Mouse (Mus musculus): ENCODE results near the gene Hist1h1t.
"Not testable (repeated sequence)": the region's sequence is repeated elsewhere in the genome, so short reads cannot be mapped to it uniquely, and the experiment has no call there.

The Hist1h1t gene

DNA sequence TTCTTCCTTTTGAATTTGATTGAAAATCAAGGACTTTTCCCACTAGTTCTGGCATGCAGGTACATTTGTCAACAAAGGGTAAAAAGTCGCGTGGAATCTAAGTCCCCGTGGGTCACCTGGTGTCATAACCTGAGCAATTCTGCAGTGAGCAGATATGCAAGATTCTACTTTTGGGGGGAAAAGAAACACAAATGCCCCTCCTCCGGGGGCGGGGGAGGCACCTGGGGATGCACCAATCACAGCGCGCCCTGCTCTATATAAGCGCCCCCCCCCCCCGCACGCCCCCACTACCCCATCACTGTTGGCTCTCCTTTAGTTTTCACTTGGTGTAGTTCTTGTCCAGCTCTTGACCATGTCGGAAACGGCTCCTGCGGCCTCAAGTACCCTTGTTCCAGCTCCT is at the start of gene Hist1h1t:
Gene Hist1h1t, plus strand, starts transcription at position 301 of the 400 bp plus-strand sequence.
- DNase-seq: no peak

DNA sequence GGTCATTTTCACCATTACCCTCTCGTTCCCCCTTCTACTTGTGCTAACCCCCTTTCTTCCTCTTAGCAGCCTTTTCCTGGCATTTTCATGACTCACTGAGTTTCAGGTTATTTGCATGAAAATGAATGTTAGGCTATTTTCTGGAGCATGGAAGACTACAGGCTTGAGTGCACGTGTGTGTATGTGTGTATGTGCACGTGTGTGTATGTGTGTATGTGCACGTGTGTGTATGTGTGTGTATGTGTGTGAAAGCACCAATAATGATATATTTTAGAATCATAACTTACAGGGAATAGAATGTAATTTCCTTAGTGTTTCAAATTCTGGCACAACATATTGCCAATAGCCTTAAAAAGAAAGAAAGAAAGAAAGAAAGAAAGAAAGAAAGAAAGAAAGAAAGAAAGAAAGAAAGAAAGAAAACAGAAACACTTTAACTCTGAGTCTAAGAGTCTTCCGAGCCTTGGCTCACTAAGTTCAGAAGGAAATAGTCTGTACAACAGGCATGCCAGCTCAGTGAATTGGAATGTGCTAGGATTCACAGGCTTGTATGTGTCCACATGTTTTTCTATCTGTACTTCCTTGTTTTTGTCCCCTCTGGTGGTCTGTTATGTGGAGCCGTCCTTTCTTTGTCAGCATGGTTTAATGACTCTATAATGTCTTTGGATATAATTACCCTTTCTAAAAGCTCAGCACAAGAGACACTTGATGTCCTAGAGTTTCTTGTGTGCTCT is 35.8 kb upstream of the Hist1h1t start:
- DNase-seq: no peak

DNA sequence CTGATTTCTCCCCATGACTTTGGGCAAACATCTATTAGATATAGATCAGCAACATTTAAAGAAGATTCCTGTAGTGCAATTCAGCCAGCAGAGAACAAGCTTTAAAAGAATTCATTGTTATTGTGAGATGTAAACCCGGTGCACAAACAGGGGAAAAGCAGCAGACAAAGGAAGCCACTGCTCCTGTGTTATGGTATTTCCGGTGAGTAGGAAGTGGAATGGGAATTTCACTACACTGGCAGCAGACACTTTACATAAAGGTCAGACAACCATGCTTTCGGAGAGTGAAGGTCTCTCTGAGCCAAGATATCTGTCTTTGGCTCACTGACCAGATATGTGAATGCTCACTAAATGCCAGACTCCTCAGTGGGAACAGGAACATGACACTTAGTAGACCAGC is 33.1 kb upstream of the Hist1h1t start:
- no peak for DNase-seq

DNA sequence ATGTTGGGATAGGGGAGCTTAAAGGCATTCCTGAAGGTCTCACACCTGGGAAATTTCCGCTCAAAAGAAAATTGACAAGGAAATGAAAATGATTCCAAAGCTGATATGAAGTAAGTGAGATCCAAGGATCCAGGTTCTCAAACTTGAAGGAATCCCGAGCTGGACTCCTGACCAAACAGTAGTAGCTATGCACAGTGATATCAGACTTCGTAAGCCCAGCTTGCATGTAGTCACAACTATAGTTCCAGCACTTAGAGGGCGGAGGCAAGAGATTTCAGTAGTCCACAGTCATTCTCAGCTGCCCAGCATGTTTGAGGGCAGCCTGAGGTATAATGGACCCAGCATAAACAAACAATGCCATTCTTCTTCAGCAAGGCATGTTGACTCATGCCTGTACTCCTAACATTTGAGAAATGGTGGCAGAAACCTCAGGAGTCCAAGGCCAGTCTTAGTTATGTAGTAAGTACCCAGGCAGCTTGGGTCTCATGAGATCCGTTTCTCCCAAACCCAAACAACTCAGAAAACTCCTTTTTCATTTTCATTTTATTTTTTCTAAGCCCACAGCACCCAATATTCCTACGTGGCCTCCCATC is 13.5 kb upstream of the Hist1h1t start:
- DNase-seq: no peak

DNA sequence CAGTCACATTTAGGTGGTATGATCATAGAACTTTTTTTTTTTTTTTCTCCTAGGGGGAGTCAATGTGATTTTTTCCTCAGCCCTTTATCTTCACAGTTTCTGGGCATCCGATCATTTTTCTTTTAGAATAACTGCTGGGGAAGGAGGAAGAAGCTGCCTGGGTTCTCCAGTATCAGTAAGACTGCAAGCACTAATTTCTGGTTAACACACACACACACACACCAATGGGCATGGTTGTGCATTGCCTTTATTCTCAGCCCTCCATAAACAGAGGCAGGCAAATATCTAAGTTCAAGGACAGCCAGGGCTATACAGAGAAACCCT is 13.0 kb upstream of the Hist1h1t start:
- DNase-seq: no peak

DNA sequence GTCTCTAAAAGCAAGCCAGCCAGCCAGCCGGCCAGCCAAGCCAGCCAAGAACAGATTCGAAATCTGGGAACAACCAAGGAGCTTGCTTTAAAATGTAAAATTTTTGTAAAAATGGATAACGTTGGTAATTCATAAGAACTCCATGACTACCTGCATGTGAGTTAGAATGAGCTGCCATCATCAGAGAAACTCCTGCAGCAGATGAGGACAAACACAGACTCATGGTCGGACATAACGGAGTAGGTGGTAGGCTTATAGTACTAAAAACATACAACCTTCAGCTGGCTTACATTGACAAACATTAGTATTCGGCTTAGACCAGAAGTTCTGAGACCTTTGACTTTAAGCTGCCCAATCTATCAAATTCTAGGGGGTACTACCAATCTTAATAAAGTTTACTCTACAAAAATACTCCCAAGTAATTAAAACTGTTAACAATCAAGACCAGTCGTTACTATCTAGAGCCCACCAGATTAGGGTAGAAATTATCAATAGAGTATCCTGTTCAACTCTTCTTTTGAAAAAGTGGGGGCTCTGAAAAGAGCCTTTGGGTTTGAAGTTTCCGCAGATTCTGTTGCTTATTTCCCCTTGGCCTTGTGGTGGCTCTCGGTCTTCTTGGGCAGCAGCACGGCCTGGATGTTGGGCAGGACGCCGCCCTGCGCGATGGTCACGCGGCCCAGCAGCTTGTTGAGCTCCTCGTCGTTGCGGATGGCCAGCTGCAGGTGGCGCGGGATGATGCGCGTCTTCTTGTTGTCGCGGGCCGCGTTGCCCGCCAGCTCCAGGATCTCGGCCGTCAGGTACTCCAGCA is 12.5 kb upstream of the Hist1h1t start:
- not testable (repeated sequence) for DNase-seq

DNA sequence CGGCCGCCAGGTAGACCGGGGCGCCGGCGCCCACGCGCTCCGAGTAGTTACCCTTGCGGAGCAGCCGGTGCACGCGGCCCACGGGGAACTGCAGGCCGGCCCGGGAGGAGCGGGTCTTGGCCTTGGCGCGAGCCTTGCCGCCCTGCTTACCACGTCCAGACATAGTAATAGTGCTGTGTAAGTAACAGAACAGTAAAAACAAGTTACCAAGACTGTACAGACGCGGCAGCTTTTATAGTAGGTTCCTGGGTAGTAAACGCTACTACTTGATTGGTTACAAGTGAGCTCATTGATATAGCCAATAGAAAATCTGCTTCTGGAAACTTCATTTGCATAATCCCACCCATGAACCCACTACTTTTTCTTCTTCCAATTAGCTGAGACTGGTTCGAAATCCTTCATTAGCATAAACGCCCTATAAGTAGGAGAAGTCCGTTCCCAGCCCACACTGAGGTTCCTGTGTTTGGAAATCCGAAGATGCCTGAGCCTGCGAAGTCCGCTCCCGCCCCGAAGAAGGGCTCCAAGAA is 11.8 kb upstream of the Hist1h1t start, which contains the start of the genes Hist1h2ac and Hist1h2bc:
Gene Hist1h2ac, minus strand, starts transcription at position 194 of the 527 bp plus-strand sequence.
Gene Hist1h2bc, plus strand, starts transcription at position 445 of the 527 bp plus-strand sequence.
- DNase-seq: peak; percentile 78

DNA sequence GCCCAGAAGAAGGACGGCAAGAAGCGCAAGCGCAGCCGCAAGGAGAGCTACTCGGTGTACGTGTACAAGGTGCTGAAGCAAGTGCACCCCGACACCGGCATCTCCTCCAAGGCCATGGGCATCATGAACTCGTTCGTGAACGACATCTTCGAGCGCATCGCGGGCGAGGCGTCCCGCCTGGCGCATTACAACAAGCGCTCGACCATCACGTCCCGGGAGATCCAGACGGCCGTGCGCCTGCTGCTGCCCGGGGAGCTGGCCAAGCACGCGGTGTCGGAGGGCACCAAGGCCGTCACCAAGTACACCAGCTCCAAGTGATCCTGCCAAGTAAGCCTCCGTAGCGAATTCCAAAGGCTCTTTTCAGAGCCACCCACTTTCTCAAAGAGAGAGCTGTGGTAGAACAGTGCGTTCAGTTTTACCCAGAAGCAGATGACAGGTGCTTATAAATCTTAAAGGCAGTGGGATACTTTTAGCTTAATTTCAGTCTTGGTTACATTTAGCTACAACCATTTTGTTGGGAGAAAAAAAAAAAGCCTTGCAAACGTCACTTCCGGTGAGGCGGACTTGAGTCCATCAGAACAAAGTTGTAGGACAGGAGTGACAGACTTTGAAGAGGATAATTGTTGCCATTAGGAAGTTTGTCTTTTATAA is 11.2 kb upstream of the Hist1h1t start:
- peak; percentile 67 for DNase-seq

DNA sequence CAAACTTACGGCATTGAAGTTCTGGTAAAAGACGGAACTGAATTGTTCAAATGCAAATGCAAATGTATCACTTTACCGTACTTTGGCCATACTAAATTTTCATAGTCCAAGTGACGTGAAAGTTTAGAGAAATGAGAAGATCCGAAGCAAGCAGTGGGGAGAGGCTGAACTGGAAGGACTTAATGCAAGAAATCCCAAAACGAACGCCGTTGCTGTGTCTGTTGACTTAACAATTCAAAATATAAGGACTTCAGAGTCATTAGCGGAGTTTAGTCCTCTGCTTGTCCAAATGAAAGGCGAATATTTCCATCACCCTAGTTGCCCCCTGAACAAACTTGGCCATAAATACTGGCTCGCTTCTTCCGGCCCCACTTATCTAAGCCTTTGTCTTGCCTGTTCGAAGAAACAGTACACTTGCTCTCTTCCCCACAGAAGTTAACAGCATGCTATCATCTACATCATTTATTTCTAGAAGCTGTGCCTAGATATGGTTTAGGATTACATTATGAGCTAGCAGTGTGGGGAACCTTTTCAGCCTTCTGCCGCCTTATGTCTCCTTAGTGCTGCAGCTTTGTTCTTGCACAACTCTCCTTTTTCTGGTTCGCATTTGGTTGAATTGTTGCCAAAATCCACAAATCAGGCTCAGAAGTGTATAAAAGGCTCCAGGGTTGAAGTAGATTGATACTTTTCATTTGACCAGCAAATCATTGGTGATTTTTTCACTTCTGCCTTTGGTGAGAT is 10.3 kb upstream of the Hist1h1t start:
- DNase-seq: no peak

DNA sequence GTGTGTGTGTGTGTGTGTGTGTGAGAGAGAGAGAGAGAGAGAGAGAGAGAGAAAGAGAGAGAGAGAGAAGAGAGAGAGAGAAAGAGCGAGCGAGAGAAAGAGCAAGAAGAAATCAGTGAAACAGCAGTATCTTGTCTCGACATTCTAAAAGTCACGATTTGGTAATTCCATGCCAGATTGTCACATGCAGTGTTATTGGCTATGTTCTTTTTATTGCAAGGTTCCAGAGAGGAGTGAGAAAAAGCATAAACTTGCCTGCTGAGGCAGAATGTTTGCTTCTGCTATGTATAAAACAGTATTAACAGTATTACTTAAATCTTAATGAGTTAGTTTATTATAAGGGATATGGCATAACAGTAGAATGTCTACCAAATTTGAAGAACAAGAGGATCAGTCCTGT is 9.6 kb upstream of the Hist1h1t start:
- DNase-seq: no peak

DNA sequence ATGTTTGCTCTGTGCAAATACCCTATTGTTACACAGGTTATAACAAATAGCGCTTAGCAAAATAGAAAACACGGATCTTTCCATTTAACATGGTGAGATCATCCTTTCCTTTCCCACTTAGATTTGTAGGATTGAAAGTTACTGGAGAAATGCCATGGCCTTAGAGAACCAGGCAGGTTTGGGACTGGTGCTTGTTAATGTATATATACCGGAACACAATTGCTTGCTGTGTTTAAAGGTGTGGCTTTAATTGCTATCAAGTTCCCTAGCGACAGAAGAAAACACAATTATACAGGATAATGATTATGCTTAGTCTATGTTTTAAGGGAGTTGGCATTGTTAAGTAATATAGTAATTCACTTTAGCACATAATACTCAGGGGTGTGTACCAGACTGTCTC is 8.4 kb upstream of the Hist1h1t start:
- no peak for DNase-seq

DNA sequence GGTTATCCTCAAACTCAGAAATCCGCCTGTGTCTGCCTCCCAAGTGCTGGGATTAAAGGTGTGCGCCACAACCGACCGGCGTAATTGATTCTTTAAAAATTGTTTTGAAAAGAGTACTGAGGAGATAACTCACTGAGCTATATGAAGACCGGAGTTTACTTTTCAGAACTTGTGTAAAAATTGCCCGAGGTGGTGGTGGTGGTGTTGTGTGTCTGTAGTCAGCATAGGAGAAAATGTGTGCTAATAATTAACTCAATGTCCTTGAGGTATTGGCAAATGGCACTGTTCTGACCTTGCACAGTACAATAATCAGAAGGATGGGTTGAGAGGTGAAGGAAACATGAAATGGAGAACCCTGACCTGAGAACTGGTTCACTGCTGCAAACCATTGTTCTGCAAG is 7.7 kb upstream of the Hist1h1t start:
- no peak for DNase-seq

DNA sequence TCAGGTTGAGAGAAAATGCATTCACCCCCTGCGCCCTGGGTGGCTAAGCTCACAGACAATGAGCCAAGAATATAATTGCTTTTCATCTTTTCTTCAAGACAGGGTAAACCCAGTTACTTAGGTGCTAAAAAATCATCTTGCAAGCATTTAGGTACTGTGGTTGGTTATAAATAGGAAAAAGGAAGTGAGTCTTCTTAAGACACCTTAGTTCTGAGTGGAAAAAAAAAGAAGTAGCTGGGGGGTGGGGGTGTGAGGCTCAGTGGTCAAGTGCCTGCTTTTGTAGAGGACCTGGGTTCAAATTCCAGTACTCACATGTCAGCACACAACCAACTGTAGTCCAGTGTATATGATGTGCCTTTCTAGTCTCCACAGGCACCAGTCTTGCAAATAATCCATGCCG is 6.7 kb upstream of the Hist1h1t start:
- no peak for DNase-seq

DNA sequence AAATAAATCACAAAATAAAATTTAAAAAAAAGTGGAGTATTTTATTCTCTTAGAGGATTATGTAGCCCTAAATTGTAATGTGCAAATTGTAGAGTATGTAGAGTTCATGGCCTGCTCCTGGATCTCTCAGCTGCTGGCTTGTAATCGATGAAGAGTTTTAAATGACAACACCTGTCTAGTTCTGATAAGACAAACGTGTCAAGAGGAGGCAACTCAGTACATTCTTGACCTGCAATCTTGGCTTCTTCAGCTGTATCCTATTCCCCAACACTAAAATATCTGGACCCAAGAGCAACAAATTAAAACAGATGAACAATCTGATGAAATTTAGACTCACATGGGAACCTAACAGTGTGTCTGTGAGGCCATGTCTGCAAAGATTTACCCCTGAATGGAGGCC is 6.2 kb upstream of the Hist1h1t start:
- no peak for DNase-seq

DNA sequence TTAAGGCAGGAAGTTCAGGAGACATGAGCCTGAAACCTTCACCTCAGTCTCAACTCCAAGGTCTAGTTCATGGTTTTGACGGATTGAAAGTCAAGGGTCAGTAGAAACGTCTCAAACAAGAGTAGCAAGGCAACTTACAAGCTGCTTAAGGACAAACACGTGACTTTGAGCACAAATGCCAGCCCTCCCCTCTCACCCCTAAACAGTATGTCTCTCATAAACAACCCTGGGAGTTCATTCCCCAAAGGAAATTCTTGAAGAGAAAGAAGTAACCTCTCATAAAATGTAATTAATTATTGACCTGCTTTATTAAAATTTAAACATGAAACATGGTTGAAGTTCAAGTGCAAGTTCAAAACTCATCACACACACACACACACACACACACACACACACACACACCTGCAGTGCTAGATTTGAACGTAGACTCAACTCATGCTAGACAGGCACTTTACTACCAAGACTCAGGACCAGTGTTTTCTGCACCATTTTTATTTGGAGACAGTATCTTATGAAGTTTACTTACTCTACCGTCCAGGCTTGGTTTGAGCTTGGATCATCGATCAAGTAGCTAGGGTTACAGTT is 1.7 kb upstream of the Hist1h1t start:
- DNase-seq: no peak

DNA sequence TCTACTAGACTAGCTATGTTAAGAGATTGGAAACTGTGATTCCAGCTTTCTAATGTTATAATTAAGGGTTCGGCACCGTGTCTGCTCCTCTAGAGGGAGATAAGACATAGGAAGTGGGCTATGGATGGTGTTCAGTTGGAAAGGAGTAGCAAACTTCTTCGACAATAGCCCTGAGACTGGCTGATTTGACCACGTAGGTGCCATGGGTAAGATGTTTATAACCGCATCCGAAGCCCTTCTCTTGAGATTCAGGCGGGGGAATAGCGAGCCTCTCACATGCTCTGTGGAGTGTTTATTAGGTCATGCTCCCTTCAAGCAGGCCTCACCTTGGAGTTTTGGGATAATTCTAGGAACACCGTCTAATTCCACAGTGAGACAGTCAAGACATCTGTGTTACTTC is 658 bp upstream of the Hist1h1t start:
- DNase-seq: no peak

DNA sequence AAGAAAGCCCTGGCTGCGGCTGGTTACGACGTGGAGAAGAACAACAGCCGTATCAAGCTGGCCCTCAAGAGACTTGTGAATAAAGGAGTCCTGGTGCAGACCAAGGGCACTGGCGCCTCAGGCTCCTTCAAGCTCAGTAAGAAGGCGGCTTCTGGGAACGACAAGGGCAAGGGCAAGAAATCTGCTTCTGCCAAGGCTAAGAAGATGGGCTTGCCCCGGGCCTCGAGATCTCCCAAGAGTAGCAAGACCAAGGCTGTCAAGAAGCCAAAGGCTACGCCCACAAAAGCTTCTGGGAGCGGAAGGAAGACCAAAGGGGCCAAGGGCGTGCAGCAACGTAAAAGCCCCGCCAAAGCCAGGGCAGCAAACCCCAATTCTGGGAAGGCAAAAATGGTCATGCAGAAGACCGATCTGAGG is 454 bp downstream of the Hist1h1t start:
- DNase-seq: no peak

DNA sequence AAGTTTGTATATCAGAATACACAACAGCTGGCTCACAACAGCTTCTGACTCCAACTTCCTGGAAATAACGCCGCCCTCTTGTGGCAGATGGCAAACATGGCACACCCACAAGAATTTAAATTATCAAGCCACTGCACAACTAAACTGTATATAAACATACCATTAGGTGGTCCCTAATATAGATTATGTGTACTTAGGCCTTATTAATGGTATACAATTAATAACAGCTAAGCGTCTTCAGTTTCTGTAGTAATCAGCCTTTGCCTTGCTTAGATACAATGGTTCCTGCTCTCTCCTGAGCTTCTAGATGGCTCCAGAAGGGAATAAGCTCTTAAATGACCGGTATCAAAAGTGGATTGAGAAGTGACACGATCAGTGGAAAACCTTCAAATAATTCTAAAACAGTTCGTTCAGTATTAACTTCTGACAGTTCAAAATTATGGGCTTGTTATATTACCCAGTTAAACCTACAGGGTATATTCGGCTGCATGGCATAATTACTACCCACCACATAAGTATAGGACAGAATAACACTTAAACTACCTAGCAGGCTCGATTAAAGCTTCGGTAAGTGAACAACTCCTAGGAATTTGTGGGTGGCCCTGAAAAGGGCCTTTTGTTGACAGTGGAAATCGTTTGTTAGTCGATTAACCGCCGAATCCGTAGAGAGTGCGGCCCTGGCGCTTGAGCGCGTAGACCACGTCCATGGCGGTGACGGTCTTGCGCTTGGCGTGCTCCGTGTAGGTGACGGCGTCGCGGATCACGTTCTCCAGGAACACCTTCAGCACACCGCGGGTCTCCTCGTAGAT is 2.1 kb downstream of the Hist1h1t start:
- DNase-seq: peak; percentile 66

DNA sequence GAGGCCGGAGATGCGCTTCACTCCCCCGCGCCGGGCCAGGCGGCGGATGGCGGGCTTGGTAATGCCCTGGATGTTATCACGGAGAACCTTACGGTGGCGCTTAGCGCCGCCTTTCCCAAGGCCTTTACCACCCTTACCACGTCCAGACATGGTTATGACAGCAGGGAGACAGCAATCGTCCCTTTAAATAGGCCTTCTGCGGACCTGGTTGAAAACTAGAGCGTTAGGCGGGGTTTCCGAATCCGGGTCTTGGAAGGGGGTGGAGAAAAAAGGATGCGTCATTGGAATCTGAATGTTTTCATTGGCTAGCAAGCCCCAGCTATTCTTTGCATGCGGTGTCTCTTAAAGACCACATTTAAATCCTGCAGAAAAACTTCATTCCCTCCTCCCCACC is 2.7 kb downstream of the Hist1h1t start, which contains the start of gene Hist1h4c:
Gene Hist1h4c, minus strand, starts transcription at position 155 of the 394 bp plus-strand sequence.
- DNase-seq: peak; percentile 100

DNA sequence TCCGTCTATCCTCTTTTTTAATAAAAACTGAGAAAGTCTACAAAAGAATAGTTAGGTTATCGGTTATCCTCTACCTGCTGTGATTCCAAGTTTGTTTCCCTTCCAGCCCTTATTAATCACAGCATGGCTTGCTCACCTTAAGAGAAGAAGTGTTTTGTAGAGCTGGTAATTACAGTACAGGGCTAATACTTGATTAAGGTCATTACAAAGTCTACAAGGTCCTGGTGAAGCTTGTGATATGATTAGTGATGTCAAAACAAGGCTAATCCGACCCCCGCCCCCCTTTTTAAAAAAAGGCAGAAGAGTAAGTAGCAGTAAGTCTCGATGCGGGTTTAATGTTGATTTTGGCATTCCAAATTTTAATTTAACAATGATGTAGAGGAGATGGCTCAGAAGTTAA is 3.4 kb downstream of the Hist1h1t start:
- DNase-seq: no peak

DNA sequence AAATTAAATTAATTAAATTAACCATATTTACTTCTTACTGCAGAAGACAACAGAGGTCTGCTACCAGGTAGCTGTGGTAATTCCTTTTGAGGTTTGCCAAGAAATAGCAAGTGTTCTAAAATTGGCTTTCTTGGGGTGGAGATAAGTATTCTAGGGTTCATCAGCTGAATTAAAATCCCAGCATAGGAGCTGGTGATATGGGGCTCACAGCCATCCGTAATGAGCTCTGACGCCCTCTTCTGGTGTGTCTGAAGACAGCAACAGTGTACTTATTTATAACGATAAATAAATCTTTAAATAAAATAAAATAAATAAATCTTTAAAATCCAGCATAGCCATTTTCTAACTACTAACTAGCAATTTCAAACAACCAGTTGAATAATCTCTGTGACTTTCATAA is 4.2 kb downstream of the Hist1h1t start:
- DNase-seq: no peak

Data from lung, postnatal 14 days (tissue).